Mouse (Mus musculus) natural killer cell, adult 2 months (primary cell): ENCODE data around the gene Mkks.
"Not testable (repeated sequence)": the region's sequence is repeated elsewhere in the genome, so short reads cannot be mapped to it uniquely, and the experiment has no call there.

Experiments
- DNase-seq, 2 experiments: peaks; one replicate each; pipeline ENCODE4 v3.0.0; 2022; ENCODE audit warnings: low spot score in 2 of 2

Gene Mkks

DNA sequence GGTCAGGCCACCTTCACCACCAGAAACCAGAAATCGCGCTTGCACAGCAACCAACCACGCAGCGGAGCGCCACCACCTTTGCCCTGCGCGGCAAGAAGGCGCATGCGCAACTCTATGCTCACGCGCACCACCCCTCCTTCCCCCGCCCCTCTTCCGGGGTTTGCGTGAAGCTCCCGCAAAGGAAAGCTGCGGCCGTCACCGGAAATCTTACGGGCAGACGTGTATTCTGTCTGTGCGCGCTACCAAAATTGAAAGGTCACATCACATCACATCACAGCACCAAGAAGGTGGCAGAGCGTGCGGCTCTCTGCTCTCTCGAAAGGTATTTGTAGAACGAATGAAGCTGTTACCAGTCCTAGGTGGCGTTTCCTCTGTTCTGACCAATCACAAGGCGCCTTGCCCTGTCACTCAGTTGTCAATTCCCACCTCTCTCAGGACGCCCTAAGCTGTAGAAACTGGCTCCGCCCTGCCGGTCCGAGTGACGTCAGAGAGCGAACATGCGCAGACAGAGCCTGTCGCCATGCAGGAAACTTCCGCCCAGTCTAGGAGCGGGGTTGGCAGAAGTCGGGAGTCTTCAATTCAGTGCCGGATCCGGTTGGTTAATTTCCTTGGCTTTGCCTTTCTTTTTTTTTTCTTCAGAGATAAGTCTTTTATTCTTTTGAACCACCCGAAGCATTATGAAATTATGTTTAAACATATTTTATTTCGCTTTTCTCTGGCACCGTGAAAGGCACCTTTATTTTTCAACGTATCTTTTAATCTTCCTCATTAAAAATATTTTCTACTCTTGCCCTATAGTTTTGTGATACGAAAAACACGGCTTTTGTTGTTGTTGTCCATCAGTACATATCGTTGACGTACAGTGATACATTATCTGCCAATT, at the start of gene Mkks, which contains the start of the genes Slx4ip and AL731706.1:
Mkks (minus strand) TSS at position 322 of the 883 bp plus-strand sequence.
Slx4ip (plus strand) TSS at position 151 of the 883 bp plus-strand sequence.
AL731706.1 (minus strand) TSS at position 322 of the 883 bp plus-strand sequence.
- peak; percentile 100 for DNase-seq

DNA sequence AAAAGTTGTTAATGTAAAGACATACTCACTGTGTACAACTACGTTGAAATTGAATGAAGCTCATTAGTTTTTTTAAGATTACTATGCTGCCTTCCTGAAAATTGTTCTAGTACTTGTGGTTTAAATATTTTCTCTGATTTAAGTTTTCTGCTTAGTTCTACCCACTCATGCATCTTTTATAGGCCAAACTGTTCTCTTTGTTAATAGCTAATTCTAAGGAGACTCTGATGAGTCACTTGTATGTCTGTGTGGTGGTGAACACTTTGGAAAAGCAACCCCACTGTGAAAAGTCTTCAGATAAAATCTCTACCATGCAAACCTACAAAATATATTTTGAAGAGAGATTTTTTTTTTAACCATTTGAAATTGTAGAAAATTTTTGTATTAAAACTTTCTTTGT, 47.1 kb upstream of the Mkks start:
- DNase-seq: no peak

DNA sequence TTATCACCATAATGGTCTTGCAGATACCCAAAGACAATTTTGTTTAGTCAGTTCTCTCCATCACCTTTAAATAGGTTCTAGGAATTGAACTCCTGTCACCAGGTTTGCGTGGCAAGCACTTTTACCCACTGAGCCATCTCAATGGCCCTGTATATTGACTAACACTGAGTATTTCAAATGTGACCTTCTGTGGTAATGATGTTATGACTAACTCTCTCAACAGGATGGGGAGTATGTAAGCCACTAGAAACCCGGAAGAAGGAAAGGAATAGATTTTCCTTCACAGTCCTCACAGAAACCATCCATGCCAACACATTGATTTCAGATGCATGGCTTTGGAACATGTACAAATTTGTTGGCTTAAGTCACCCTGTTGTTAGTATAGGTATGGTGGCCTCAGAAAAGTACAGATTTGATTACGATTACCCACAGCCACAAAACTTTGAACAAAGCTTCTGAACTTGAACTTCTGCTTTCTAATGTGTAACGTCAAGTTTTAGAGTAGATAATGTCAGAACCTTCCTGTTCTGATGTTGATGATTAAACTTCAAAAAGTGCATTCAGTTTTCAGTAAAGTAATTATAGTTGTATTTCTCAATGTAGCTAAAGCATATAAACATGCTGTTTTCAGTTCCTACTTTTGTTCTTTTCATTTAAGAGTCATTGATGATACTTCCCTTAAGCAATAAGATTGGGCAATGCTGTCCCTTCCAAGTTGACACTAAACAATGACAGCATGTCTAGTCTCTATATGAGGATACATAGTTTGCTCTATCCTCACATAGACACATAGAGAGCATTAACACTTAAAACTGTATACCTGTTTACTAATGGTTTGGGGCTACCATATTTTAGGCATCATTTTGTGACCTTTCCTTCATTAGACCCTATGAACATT, 45.5 kb upstream of the Mkks start:
- no peak for DNase-seq

DNA sequence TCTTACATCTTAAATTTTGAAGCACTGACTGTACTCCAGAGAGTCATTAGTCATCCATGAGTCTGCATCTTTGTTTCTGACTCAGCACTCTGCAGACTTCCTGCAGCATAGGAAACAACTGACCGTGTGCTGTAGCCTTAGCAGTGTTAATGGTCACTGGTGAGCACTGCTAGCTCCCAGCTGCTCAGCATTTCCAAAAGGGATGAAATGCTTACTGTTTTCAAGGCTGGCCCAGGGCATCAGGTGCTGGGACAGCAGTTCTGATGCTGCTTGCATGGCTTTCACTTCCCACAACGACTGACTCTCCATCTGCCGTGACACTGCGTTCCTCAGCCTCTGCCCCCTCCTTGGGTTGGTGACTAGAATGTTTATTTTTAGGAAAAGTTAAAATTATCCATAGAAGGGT, 29.8 kb upstream of the Mkks start:
- DNase-seq: no peak

DNA sequence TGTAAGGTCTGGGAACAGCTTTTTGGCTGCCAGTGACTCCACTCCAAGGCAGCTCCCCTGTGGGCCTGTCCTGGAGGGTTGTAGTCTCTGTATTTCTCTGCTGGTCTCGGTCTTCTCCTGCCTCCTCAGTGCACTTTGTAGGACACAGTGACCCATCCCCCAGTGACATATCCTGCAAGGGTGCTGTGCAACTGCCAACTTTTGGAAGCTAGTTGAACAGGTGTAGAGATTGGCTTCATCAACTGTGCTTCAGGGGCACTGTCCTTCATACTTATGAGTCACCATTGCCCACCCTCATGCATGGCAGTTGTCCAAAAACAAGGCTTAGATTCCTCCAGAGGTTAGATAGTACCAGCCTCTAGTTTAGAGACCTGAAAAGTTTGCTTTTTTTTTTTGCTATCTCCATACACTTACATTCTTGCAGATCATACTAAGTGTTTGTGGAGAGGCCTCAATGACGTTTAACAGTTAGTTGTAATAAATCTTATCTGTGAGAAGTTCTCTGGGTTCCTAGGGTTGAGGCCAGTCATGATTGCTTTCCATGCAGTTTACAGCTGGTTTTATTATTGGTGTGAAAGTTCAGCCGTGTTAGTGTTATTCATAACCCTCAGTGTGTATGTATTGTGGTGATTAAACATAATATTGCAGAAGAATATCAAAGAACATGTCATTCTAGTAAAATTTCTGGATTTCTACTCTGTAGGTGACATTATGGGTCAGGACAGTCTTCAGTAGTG, 29.2 kb upstream of the Mkks start:
- no peak for DNase-seq

DNA sequence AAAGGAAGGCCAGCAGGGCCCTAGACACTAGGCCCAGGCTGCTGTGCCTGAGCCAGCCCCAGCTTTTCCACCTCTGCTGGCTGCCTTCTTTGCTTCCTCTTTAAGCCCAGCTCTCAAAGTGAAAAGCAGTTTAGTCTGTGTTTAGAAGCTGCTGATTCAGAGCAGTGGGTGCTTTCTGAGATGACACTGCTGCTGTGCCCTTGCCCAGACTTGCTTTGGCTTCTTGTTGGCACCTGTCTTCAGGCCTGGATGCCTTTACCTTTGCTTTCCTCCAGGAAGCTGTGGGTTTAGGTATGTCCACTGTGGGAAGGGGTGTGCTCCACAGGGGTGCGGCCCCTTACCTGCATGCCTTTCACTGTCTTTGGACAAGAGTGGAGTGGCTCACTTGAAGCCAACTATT, 28.2 kb upstream of the Mkks start:
- DNase-seq: no peak

DNA sequence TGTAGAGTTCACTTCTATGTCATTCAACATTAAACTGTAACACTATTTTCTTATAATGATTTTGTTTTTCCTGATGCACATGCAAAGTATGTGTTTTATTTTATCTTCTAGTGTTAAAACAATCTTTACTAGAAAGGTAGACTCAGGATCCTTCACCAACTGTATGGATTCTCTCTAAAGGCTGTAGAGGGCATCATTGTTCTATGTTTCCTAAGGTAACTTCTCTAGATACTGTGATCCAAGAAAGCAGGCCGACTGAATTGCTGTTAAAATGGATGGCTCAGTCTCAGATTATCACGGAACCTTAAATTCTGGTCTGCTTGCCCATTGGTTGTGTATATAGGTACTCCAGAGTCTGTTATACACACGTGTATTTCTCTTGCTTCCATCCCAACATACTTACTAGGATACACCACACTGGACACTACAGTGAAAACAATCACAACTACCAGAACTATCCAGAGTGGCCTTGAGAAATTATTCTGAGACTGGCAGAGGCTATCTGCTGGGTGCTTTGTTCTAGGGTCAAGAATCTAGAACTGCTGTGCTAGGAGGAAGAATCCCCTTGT, 23.2 kb upstream of the Mkks start:
- DNase-seq: no peak

DNA sequence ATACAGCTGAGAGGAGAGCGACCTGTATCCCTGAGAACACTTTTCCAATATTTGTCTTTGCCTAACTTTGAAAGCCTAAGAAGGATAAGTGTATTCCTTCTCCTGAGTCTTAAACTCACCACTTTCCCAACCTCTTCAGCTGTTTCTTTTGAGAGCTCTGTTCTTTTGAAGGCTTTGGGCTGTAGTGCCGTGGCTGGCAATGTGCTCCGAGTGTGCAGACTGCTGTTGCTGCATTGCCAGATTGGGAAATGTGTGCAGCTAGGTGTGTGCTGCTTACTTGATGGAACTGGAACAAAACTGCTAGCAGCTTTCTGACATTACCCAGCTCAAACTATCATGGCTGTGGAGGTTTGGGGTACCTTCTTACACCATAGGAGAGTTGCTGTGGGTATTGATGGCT, 21.8 kb upstream of the Mkks start:
- DNase-seq: no peak

DNA sequence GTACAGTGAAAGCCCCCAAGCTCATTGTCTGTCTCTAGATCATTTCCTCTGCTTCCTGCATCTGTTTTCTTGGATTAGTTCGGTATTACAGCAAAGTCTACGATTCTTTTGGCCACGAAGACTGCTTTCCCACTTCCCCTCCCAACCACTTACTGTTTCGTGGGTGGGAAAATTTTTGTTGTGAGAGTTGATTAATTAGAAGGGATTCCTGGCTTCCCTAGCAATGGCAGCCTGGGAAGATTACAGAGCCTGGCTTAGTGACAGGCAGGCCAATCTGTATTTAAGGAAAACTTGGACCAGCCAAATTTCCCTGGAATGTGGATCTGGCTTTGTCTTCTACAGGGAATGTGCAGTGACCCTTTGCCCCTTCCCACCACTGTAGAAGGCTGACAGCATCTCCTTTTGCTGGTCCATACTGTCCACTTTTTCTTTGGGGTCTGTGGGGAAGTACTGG, 20.8 kb upstream of the Mkks start:
- DNase-seq: no peak

DNA sequence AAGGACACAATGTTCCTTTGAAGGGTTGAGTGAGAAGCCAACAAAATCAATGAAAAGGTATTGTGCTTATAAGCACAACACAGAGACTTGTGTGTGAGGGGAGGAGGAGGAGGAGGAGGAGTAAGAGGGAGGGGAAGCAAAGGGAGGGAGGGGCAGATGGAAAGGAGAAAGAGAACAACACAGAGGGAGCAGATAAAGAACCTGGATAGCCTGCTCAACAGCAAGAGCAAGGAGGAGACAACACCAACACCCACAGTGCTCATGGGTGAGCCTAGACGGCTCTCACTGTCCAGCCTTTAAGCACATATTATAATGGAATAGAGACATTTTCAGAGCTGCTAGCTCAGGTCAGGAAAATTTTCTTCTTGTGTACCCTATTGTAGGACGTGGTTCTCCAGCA, 18.1 kb upstream of the Mkks start:
- DNase-seq: no peak

DNA sequence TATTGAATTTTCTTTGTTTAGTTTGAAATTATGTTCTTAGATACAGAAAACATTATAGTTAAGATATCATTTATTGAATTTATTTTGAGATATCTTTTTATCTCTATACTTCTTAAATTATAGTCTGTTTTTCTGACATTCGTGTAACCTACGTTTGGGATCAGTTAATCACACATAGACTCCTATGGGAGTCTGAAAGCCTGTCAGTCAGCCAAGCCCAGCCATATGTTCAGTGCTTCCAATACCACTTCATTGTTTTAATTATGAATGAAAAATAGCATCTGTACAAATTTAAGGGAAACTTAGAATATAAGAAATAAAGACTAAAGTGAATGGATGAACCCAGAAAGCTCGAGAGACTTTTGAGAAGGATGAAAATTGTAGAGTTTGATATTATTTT, 17.4 kb upstream of the Mkks start:
- DNase-seq: no peak

DNA sequence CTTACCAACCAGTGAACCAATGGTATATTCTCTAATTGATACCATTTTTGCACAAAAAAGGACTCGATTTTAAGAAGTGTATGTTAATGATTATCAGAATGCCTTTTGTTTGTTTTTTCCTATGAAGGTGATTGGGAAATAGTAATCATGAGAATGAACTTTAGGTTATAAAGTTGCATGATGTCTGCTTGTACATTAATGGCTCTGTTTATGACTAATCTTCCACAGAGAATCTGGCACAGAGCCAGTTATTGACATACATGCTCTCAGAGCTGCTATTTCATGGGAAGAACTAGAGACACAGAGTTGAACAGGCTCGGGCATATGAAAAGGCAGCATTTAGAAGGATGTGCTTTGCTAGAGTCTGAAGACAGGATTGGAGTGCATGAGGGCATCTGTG, 4.9 kb upstream of the Mkks start:
- no peak for DNase-seq

DNA sequence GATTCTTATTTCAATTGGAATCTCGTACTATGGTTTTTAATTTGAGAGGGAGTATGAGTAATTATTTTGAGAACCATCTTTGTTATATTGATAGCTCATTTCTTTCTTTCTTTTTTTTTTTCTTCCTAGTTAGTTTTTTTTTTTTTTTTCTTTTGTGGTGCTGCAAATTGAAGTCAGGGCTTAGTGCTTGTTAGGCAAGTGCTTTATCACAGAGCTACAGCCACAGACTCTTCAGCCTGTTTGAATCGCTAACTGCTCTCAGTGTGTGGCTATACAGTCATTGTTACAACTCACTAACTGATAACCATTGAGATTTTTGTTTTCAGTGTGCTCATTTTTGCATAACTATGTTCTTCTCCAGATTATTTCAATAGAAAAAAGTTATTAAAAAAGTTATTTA, 3.3 kb upstream of the Mkks start:
- no peak for DNase-seq

DNA sequence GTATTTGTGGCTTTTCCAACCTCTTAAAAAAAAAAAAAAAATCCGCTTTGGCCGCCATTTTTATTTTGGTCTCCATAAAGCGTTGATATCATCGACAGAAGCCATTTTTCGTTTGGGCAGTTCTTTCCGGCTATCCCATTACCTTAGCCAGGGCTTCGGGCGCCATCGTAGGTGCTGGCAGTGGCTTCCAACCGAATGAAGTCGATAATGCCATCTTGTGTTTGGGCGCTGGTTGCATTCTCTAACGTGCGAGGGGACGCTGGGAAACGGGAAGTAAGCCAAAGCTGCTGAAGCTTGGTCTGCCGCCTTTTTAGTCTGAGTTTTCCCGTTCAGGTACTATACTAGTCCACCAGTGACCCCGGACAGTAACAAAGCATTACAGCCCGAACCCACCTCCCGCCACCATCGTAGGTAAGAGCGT, 772 bp upstream of the Mkks start:
- peak; percentile 95 to 96 for DNase-seq

DNA sequence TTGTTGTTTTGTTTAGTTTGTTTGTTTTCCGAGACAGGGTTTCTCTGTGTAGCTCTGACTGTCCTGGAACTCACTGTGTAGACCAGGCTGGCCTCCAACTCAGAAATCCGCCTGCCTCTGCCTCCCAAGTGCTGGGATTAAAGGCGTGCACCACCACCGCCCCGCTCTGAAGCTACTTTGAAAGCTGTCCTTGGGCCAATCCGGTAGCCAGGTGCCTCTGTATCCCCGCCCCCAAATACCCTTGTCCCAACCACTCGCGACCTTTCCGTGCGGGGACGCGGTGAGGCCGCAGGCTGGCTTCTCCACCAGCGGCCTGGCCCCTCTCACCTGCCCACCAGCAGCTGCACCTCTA, 497 bp downstream of the Mkks start:
- not testable (repeated sequence) for DNase-seq

DNA sequence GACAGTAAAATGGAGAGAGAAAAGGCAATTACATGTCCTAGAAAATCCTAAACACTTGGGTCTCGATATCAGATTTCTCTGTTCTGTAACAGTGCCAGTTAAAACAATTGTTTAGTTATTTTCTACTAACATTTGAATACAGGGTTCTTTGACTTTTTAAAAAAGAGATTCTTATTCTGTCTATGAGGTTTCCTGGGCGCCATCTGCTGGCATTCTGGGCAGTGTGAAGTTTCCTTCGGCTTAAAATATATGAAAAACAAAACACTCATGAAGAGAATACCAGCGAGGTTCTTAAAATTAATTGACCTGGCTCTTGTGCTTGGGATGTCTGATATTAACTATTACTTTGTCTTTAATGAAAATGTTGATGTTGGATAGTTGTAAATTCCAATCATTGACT, 4.3 kb downstream of the Mkks start:
- DNase-seq: no peak

DNA sequence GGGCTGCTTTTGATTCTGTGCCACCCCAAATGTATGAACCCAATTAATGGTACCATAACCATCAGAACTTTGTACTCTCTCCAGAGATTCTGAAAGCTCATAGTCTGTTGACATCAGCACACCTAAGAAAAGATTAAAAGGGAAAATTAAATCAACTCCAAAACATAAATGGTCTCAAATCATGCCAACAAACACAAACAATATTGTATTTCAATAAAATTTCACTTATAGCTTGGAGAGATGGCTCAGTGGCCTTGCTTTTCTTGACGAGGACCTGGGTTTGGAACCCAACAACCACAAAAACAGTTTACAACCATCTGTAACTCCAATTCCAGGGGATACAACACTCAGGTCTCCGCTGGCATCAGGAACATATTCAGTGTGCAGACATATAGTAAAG, 5.6 kb downstream of the Mkks start, which contains the start of gene AL731706.2:
AL731706.2 (minus strand) TSS at position 101 of the 400 bp plus-strand sequence.
- DNase-seq: no peak

DNA sequence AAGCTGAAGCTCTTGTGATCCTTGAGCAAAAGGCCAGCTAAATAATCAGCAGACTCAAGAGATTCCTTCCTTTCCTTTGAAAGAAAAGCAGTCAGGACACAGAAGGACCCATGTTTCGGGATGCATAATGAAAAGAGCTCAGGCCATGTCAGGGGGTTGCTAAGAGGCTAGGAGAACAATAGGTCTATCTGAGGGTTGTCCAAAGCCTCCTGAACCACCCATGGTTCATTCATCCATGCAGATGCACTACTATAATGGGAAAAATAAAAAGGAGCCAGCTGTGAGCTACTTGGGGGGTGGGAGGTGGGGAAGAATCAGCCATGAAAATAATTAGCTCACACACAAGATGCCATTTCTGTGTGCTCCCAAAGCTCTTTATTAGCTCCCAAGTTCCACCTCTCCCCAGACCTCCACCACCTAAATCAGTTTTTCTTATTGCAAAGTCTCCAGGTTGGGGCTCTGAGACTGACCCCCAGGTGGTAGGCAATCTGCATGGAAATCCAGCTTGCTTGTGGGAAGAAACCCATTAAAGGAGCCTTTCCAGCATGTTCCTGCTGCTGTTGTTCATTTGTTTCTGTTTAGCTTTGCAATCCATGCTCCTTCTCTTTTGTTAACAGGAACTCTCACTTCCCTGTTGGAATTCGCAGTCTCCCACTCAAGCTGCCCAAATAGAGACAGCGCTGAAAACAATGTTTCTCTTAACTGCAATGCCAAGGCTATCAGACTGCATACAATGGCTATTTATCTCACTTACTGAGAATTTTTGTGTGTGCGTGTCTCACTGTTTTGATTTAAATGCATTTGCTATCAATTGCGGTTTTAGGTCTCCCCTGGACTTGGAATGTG, 36.4 kb downstream of the Mkks start:
- no peak for DNase-seq

DNA sequence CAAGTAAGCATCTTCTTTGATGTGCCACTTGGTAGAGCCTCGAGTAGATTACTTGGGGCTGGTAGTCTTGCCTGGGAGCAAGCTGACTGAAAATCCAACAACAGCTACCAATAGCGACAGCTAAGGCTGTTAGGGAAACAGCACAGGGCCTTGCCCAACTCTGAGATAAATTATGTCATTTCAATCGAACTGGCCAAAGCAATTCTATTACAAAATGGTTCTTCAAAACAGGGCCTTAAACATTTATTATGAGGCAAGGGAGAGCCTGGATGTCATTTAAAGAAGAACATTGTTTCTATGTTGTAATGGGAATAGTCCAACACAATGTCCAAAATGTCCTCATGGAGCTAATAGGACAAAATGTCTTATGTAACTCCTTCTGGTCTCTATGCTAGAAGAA, 40.8 kb downstream of the Mkks start:
- DNase-seq: no peak

DNA sequence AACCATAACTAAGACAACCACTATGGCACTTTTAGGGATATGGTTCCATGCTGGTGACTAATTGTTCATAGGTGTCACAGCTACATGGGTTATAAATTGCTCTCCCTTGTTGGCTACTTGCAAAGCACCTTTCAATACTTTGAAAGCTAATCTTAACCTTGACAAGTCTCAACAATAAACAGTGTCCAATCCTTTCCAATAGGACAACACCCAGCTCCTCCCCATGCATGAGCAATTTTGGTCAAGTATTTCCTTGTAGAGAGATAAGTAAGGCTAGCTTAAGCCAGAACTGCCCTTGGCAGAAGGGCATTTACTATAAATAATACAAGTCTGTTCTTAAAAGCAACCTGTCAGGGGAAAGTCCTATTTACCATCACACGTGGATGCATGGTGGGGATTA, 53.2 kb downstream of the Mkks start:
- no peak for DNase-seq

DNA sequence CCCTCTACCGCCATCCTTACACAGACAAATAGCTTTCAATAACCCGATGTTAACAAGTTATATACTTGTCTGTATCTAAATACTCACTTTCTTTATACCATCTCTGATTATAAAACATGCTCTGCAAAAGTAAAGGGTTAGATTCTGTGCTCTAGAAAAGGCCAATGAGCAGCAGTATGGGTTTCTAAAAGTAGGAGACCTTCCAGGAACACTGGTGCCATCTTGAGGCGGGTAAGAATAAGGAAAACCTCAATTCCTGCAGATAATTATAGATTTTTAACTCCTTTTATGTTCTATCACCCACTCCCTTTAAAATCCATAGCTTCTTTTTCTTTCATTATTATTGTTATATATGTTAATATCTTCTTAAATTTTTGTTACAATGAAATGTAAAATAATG, 55.3 kb downstream of the Mkks start:
- DNase-seq: no peak
